Mouse (Mus musculus): ENCODE measurements around the gene Omd. TPM values are rescaled to one million over a fixed set of nuclear protein-coding genes. Genes with fewer than 3 reads are reported as not detected.

The Omd gene
- polyA plus RNA-seq, 1 experiment, result not detected

GRCm38 (mm10) chr13:49556203-49556602 is 26.1 kb upstream of the Omd start:
- Histone ChIP-seq H3K4me3 (replicated peaks) (no peak overlapping the region), H3K9me3 (ENCODE audit: control insufficient read depth, low read length) (no peaks in the 10 kb centered on the region), H3K27me3 (ENCODE audit: control insufficient read depth) (no peaks in the 10 kb centered on the region), H3K4me1 (ENCODE audit: control insufficient read depth) (peaks cover 10% of the 10 kb centered on the region), H3K36me3 (ENCODE audit: control insufficient read depth) (no peaks in the 10 kb centered on the region; the same call in 1 of the 2 replicates)
- TF ChIP-seq TAL1 (IDR thresholded peaks at IDR 0.05; ENCODE audit: low read length) (no peak), GATA1 (IDR thresholded peaks at IDR 0.05; ENCODE audit: low read length) (no peak)

GRCm38 (mm10) chr13:49556924-49557323 is 25.3 kb upstream of the Omd start:
- Histone ChIP-seq H3K36me3 (ENCODE audit: control insufficient read depth) (no peaks in the 10 kb centered on the region), H3K27me3 (ENCODE audit: control insufficient read depth) (no peaks in the 10 kb centered on the region), H3K4me3 (replicated peaks) (no peak overlapping the region), H3K9me3 (ENCODE audit: control insufficient read depth, low read length) (no peaks in the 10 kb centered on the region), H3K4me1 (ENCODE audit: control insufficient read depth) (peaks cover 14% of the 10 kb centered on the region)
- TF ChIP-seq TAL1 (IDR thresholded peaks at IDR 0.05; ENCODE audit: low read length) (no peak), GATA1 (IDR thresholded peaks at IDR 0.05; ENCODE audit: low read length) (no peak)

GRCm38 (mm10) chr13:49559185-49559584 is 23.1 kb upstream of the Omd start:
- Histone ChIP-seq H3K4me1 (ENCODE audit: control insufficient read depth) (peaks cover 14% of the 10 kb centered on the region), H3K4me3 (replicated peaks) (no peak overlapping the region), H3K27me3 (ENCODE audit: control insufficient read depth) (no peaks in the 10 kb centered on the region), H3K9me3 (ENCODE audit: control insufficient read depth, low read length) (no peaks in the 10 kb centered on the region), H3K36me3 (ENCODE audit: control insufficient read depth) (no peaks in the 10 kb centered on the region; the same call in 1 of the 2 replicates)
- TF ChIP-seq TAL1 (IDR thresholded peaks at IDR 0.05; ENCODE audit: low read length) (no peak), GATA1 (IDR thresholded peaks at IDR 0.05; ENCODE audit: low read length) (no peak)

GRCm38 (mm10) chr13:49560886-49561285 is 21.4 kb upstream of the Omd start:
- TF ChIP-seq TAL1 (IDR thresholded peaks at IDR 0.05; ENCODE audit: low read length), result no peak
- no peak overlapping the region for H3K4me3 ChIP-seq (replicated peaks)
- peaks cover 22% of the 10 kb centered on the region for H3K4me1 ChIP-seq (ENCODE audit: control insufficient read depth)
- no peaks in the 10 kb centered on the region; the same call in 1 of the 2 replicates for H3K36me3 ChIP-seq (ENCODE audit: control insufficient read depth)
- H3K9me3 ChIP-seq (ENCODE audit: control insufficient read depth, low read length), result no peaks in the 10 kb centered on the region
- no peaks in the 10 kb centered on the region for H3K27me3 ChIP-seq (ENCODE audit: control insufficient read depth)

- TF ChIP-seq TAL1 (IDR thresholded peaks at IDR 0.05; ENCODE audit: low read length) (no peak), GATA1 (IDR thresholded peaks at IDR 0.05; ENCODE audit: low read length) (no peak)
- Histone ChIP-seq H3K4me1 (ENCODE audit: control insufficient read depth) (peaks cover 21% of the 10 kb centered on the region), H3K4me3 (replicated peaks) (no peak overlapping the region), H3K9me3 (ENCODE audit: control insufficient read depth, low read length) (no peaks in the 10 kb centered on the region), H3K27me3 (ENCODE audit: control insufficient read depth) (no peaks in the 10 kb centered on the region), H3K36me3 (ENCODE audit: control insufficient read depth) (no peaks in the 10 kb centered on the region; the same call in none of the 2 replicates)
Measured at GRCm38 (mm10) chr13:49564347-49564746, 17.9 kb upstream of the Omd start.

- no peak overlapping the region for H3K4me3 ChIP-seq (replicated peaks)
- TF ChIP-seq GATA1 (IDR thresholded peaks at IDR 0.05; ENCODE audit: low read length) (no peak), TAL1 (IDR thresholded peaks at IDR 0.05; ENCODE audit: low read length) (no peak)
Measured at GRCm38 (mm10) chr13:49570371-49570770, 11.9 kb upstream of the Omd start.

GRCm38 (mm10) chr13:49571418-49571817 is 10.8 kb upstream of the Omd start:
- Histone ChIP-seq H3K4me3 (replicated peaks) (no peak overlapping the region), H3K9me3 (ENCODE audit: control insufficient read depth, low read length) (no peaks in the 10 kb centered on the region), H3K4me1 (ENCODE audit: control insufficient read depth) (peaks cover 30% of the 10 kb centered on the region), H3K27me3 (ENCODE audit: control insufficient read depth) (no peaks in the 10 kb centered on the region), H3K36me3 (ENCODE audit: control insufficient read depth) (no peaks in the 10 kb centered on the region; the same call in 1 of the 2 replicates)
- TF ChIP-seq GATA1 (IDR thresholded peaks at IDR 0.05; ENCODE audit: low read length) (no peak), TAL1 (IDR thresholded peaks at IDR 0.05; ENCODE audit: low read length) (peak; percentile 45; the same call in 1 of the 3 replicates)

More at GRCm38 (mm10) chr13:49570371-49570770, 11.9 kb upstream of the Omd start:
- H3K4me1 ChIP-seq (ENCODE audit: control insufficient read depth), result peaks cover 30% of the 10 kb centered on the region
- no peaks in the 10 kb centered on the region; the same call in 1 of the 2 replicates for H3K36me3 ChIP-seq (ENCODE audit: control insufficient read depth)
- H3K27me3 ChIP-seq (ENCODE audit: control insufficient read depth), result no peaks in the 10 kb centered on the region
- no peaks in the 10 kb centered on the region for H3K9me3 ChIP-seq (ENCODE audit: control insufficient read depth, low read length)

GRCm38 (mm10) chr13:49583859-49584258 is 1.6 kb downstream of the Omd start:
- no peaks in the 10 kb centered on the region for H3K4me1 ChIP-seq (ENCODE audit: control insufficient read depth)

GRCm38 (mm10) chr13:49584307-49585005 is 2.2 kb downstream of the Omd start:
- Histone ChIP-seq H3K36me3 (ENCODE audit: control insufficient read depth) (peaks cover 2% of the 10 kb centered on the region), H3K4me3 (replicated peaks) (no peak overlapping the region), H3K27me3 (ENCODE audit: control insufficient read depth) (no peaks in the 10 kb centered on the region), H3K9me3 (ENCODE audit: control insufficient read depth, low read length) (no peaks in the 10 kb centered on the region), H3K4me1 (ENCODE audit: control insufficient read depth) (no peaks in the 10 kb centered on the region)
- TF ChIP-seq TAL1 (IDR thresholded peaks at IDR 0.05; ENCODE audit: low read length) (no peak), GATA1 (IDR thresholded peaks at IDR 0.05; ENCODE audit: low read length) (no peak)

More at GRCm38 (mm10) chr13:49583859-49584258, 1.6 kb downstream of the Omd start:
- TF ChIP-seq GATA1 (IDR thresholded peaks at IDR 0.05; ENCODE audit: low read length) (no peak), TAL1 (IDR thresholded peaks at IDR 0.05; ENCODE audit: low read length) (no peak)
- Histone ChIP-seq H3K4me3 (replicated peaks) (no peak overlapping the region), H3K36me3 (ENCODE audit: control insufficient read depth) (peaks cover 2% of the 10 kb centered on the region), H3K27me3 (ENCODE audit: control insufficient read depth) (no peaks in the 10 kb centered on the region), H3K9me3 (ENCODE audit: control insufficient read depth, low read length) (no peaks in the 10 kb centered on the region)

Data from erythroblast, embryonic 14.5 days (primary cell).